Mouse (Mus musculus): ENCODE data around the gene Tenm4.

Gene Tenm4

GRCm38 (mm10) chr7:96749753-96750152, 578.7 kb downstream of the Tenm4 start:
- DNase-seq = no peak

GRCm38 (mm10) chr7:96751236-96751635, 580.2 kb downstream of the Tenm4 start:
- DNase-seq = no peak

- DNase-seq = no peak
Observed at GRCm38 (mm10) chr7:96752776-96753175, 581.7 kb downstream of the Tenm4 start.

DNA sequence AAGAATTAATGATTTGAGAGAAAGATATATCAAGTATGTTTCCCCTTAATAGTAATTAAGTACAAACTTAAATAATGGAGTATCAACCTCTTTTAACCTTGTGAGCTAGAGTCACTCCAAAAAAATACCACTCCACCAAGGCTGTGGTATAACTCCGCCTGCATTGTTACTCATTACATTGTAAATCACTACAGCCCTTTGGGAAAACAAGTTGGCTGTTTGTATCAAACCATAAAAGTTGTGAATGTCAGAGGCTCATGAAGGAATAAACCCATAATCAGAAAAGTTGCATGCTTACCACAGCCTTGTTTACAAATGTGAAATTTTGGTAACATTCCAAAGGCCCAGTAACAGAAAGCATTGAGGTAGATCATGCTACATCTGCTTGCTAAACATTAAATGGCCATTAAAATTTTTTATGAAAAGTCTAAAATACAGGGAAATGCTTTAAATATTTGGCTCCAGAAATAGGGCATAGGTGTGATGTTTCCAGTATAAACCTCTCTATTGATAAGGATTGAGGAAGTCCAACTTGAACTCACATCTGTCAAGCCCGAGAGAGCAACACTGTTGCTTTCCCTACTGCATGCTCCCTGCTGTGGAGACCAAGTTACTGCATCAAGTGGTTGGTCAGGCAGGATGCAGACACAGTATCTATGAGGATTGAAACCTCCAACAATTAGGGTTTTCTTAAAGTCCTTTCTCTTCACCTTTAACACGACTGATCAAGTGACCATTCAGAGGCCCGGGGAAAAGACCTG, 582.5 kb downstream of the Tenm4 start:
- no peak for DNase-seq

- no peak for DNase-seq
Observed at GRCm38 (mm10) chr7:96754175-96754574, 583.1 kb downstream of the Tenm4 start.

- no peak for DNase-seq
Observed at GRCm38 (mm10) chr7:96755459-96756094, 584.5 kb downstream of the Tenm4 start.

DNA sequence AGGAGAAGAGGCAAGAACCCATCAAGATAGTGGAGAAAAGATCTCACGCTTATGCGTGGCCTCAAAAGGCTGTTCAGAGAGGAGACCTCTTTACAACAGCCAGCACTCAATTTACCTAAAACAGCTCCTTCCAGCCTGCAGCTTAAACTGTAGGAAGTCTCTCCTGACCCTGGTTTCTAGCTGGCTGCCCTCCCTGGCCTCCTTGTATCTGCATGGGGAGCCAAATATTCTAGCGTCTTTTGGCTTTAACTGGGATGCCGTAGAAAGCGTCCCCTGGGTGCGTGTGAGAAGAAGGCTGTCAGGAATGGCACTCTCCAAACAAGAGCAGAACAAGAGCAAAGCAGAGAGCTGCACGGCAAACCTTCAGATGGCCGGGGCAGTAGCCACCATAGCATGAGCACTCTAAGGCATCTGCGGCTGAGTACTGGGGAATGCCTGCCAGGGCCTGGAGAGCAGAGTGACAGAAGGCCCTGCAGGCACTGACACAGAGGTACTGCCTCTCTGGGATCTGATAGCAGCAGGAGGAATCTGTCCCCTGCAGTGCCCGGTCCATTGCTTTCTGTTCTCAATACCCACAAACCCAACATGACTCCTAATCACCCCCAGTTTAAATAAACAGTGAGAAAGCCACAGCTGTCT, 585.2 kb downstream of the Tenm4 start:
- DNase-seq = peak; percentile 43 to 53

DNA sequence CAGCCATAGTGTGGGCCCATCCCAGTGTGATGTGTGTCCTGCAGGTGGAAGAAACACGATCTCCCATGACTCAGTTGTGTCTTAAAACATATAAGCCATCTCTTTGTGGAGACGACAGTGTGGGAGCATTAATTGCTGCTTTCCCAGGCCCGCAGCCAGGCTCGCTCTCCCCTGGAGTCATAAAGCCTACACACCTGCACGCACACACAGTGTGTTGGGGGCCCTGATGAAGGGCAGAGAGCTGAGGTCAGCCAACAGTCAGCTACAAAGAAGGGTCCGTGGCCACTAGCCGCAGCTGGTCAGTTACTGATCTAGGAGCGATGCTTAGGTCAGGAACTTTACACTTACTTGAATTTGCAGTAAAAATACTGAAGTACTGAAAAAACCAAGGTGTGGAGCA, 586.0 kb downstream of the Tenm4 start:
- DNase-seq = no peak

- DNase-seq = no peak
Observed at GRCm38 (mm10) chr7:96760208-96760607, 589.2 kb downstream of the Tenm4 start.

DNA sequence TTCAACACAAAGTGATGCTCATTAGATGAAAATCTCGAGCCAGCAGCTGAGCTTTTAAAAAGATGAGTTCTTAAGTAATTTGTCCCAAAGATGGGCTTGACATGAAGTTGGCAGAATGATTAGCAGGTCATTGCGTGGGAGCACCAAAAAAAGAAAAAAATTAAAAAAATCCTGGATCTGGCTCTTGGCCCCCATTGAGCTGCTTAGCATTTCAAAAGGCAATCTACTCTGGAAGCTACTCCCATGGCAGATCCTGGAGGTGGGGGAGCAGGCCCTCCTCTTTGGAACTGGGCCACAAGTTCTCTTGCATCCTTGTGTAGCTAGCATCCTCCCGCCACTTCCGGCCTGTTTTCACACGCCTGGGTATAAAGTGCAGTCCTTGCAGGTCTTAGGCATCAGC, 590.1 kb downstream of the Tenm4 start:
- DNase-seq = no peak

DNA sequence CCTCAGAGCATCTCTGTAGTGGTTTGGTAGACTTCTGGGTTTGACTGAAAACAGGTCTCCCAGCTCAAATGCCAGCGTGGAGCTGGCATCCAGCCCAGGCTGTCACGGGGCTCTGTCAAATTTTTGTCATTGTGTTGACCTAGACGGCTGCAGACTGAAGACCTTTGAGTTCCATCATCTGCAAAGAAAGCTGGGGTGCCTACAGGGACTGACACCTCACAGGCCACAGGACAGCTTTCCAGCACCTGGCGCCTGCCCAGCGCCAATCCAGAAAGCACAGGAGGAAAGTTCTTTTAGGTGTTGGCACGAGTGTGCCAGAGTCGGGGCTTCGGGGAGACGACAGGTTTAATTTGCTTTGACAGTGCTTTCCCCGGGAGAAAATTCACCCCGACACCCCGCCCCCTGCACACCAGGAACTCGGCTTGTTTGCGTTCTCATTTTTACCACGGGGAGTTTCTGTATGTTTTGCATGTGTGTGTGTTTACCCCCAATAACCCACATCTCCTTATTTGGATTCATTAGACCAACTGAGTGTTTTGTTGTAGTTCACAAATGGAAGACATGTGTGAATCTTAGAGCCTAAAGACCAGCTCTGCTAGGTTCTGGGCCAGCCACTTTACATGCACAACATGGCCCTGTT, 594.4 kb downstream of the Tenm4 start:
- DNase-seq = peak; percentile 64 to 65

DNA sequence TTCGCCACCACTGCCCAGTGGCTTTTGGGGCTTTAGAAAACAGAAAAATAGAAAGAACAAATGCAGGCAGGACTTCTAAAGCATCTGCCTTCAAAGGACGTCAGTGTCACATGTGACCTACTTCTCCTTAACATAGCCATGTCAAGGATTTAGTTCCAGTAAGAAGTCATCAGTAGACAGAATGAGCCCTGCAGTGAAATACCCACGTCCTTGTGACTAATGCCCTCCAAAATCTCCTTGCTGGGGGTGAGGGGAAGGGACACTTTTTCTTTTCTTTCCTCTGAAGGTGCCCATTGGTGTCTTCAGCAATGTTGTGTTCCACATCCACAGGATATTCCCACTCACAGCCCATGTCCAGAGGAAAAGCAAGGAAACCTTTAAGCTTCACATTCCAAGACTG, 596.0 kb downstream of the Tenm4 start:
- no peak for DNase-seq

DNA sequence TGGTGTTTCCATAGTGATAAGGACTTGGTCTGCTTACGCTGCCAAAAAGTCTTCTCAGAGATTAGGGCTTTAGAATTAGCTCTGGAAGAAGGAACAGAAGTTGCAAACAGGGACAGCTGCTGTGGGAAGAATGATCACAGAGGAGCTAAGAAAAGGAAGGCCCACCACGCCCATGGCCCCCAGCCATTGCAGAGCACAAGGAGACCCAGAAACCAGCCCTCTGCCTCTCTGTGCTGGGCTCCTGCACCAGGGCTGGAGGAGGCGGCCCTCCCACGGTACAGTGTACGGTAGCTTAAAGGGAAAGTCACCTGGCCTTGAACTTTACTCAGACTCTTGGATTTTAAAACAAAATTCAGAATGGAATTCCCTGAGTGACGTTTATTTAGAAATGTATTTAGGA, 597.7 kb downstream of the Tenm4 start:
- DNase-seq = no peak

- DNase-seq = peak; percentile 26 to 46
Observed at GRCm38 (mm10) chr7:96769784-96770183, 598.7 kb downstream of the Tenm4 start.

- no peak for DNase-seq
Observed at GRCm38 (mm10) chr7:96772966-96773365, 601.9 kb downstream of the Tenm4 start.

DNA sequence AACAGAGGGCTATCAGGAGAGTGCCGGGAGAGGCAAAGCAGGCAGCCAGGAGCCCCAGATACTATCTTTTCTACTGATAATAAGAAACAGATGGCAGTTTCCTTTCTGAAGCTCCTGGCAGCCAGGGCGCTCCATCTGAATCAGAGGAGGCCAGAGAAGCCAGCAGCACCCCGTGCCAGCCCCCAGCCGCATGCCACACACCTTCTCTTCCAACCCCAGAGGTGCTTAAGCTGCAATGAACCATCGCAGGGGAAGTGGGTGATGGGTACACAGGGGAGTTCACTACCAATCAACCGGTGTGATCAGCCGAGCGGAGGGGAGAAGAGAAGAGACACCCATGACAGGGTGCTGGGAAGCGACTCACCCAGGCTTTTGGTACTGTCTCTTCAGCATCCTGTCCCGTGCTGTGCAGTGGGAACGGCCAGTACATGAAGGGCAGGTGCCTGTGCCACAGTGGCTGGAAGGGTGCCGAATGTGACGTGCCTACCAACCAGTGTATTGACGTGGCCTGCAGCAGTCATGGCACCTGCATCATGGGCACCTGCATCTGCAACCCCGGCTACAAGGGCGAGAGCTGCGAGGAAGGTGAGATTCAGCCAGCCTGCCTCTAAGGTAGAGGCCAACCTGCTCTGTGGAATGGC, 602.7 kb downstream of the Tenm4 start:
- DNase-seq = peak; percentile 62 to 66

GRCm38 (mm10) chr7:96775080-96775486, 604.0 kb downstream of the Tenm4 start:
- no peak for DNase-seq

DNA sequence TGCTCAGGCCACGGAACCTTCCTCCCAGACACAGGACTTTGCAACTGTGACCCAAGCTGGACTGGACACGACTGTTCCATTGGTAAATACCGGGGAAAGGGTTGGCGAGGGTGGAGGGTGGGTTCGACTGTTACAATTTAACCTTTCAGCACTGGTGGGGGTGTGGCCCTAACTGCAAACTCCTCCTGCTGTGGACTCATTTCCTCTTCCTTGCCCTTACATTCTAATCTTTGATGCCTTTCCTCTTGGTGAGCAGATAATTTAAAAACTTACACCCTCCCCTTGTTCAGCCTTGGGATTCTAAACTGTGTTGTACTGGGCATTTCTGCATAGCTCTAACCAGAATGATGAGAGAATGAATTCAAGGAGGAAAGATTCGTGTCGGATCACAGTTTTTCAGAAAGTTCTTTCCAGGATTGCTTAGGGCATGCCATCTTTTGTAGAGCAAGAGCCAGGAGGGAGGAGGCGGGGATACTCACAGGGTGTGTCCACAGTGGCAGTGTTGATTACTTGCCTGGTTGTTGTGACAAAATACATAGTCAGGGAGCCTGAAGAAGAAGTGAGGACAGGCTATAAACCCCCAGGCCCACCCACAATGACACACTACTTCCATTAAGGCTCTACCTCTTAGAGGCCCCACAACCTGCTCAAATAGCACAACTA, 607.0 kb downstream of the Tenm4 start:
- no peak for DNase-seq

- DNase-seq = no peak
Observed at GRCm38 (mm10) chr7:96778601-96778969, 607.5 kb downstream of the Tenm4 start.

- DNase-seq = no peak
Observed at GRCm38 (mm10) chr7:96780556-96780955, 609.5 kb downstream of the Tenm4 start.

- DNase-seq = no peak
Observed at GRCm38 (mm10) chr7:96781068-96781467, 610.0 kb downstream of the Tenm4 start.

- no peak for DNase-seq
Observed at GRCm38 (mm10) chr7:96782686-96783085, 611.6 kb downstream of the Tenm4 start.

GRCm38 (mm10) chr7:96785808-96786207, 614.8 kb downstream of the Tenm4 start:
- DNase-seq = no peak

Data from cerebellum, postnatal 14 days (tissue).